Mouse (Mus musculus) adipocyte (in vitro differentiated cells): Measurements from ENCODE around the gene Syce2.

Experiments
- DNase-seq: peaks from one replicate; pipeline ENCODE4 v3.0.0-alpha.2; 2016; ENCODE audit warnings: low spot score

Syce2 gene

DNA sequence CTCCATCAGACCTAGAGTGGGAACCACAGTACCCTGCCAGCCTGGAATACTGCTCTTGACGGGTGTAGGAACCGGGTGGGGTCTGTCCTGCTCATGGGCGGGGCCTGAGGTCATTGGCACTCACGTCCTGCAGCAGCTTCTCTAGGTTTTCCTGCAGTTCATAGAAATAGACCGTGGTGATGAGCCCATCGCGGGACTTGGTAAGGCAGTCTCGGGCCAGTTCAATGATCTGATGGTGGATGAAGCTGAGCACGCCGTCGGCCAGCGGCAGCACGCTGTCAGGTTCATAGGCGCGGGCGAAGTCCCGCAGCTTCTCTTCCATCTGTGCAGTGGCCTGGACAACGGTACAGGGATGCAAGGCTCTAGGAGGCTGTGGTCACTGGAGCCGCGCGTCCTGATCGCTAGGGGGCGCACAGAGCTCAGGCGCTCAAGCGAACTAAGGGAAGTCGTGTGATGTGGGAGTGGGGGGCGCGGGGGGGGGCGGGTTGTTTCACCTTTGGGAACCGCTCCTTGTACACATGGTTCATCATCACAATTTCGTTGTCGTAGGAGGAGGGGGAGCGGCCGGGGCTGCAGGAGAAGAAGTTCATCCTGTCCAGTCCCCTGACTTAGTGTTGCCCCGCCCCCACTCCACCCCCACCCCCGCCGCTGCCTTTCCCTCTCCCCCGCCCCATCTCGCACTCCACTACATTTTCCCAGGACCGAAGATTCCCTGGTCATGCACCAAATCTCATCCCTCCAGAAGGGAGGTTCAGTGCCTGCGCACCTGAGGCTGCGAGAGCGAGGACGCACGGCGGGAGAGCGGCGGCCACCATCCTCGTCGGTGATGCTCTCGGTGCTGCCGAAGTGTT lies 56.8 kb downstream of the Syce2 start:
- peak; percentile 62 for DNase-seq

DNA sequence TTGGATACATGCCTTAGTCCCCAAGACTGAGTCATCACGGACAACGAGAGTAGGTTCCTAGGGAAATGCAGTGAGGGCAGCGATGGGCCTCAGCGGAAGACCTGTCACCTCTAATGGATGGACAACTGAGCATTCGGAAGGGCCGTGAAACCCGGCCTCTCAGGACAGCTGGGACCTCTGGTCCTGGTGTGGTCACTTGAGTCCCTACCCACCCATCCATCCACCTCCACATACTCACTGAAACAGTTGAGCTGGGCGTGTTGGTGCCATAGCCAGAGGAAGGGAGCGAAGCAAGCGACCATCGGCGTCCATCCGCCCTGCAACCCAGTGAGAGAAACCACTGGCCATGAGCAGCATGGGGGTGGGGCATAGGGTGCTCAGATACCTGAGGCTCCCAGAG lies 58.7 kb downstream of the Syce2 start:
- no peak for DNase-seq

DNA sequence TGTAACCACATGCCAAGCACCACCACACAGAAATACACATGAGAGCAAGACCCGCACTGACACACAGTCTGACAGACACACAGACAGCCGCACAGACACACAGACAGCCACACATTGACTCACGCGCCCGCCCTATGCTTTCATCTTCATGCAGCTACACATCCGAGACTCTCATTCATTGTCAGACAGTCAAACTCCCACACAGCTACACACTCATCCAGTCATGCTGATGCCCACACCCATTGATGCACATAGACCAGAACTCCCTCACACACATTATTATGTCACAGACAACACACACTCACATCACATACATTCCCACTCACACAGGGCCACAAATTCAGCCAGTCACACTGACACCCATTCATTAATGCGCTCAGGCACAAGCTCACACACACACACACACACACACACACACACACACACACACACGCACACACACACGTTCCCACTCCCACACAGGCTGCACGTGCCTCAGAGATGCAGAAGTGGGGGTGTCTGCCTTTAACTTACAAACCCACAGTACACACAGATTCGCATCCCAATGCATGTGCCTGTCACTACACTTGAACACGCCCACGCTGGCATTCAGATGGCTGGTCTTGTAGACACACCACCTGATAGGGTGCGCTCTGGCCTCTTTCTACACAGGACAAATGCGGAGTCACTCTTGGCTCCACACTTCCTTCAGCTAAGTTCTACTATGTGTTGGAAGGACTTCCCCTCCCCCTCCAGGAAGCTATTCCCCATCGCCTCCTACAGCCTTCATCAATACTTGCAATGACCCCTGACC lies 62.1 kb downstream of the Syce2 start:
- no peak for DNase-seq

DNA sequence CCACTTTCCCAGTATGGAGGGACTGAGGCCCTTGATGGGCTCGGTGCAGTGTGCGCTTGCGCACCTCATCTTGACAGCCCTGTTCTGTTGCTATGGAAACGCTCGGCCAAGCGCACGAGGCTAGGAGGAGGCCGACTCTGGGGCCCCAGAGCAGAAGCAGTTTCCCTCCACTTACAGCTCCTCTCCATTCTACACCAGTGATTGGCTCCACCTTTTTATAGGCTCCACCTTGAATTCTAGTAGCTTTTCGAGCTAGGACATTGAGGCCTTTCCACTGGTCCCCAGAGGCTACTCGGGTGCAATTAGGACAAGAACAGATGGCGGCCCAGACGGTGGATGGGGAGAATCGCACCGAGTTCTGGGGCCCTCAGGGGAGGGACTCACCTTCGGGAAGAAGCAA lies 62.9 kb downstream of the Syce2 start:
- no peak for DNase-seq

DNA sequence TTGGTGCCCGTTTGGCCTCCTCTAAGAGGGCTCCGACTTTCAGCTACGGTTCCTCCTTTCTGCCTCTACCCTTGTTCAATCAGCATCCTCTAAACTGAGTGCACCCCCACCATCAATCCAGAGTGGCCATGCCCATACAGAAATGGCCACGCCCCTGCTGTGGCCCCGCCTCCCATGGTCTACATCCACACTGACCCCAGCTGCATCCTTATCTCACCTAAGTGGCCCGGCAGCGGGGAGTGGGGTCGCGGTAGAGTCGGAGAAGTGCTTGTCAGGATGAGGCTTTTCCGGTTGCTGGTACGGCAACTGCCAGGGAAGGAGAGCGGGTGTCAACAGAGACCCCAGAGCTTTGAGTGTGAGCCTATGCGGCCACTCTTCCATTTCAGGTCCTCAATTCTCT lies 63.6 kb downstream of the Syce2 start:
- no peak for DNase-seq

DNA sequence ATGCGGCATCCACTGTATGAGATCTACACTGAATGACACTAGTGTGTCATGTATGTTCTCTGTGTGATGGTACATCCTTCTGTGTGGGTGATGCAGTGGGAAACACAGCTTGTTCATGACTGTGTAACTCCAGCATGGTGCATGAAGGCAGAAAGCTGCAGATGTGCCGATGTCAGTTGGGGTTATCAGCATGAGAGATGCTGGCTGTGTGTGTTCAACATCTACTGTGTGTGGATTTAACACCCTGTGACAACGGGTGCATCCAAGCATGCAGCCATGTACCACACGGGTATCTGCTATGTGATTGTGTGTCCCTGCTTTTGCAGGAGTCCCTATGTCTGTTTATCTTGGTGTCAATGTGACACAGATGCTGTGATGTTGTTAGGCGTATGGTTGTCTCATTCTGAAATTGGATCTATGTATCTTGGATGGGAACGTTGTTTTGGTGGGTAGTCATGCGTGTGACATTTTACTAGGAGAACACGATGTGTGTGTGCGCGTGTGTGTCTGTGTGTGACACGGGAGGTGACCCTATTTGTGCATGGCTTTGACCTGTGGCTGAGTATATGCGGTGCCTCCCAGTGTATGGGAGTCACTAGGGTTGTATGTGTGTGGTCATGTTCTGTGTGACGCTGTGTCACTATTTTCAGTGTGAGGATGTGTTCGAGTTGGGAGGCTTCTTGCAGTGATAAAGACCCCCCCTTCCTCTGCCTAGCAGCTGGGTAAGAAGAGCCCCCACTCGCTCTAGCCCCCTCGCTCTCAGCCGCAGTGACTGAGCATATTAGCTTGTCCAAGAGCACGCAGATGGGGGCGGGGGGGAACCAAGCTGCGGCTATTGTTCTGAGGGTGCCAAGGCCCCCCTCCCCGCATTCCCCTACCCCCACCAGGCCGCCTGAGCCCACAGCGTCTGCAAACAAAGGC lies 64.4 kb downstream of the Syce2 start:
- DNase-seq = no peak

DNA sequence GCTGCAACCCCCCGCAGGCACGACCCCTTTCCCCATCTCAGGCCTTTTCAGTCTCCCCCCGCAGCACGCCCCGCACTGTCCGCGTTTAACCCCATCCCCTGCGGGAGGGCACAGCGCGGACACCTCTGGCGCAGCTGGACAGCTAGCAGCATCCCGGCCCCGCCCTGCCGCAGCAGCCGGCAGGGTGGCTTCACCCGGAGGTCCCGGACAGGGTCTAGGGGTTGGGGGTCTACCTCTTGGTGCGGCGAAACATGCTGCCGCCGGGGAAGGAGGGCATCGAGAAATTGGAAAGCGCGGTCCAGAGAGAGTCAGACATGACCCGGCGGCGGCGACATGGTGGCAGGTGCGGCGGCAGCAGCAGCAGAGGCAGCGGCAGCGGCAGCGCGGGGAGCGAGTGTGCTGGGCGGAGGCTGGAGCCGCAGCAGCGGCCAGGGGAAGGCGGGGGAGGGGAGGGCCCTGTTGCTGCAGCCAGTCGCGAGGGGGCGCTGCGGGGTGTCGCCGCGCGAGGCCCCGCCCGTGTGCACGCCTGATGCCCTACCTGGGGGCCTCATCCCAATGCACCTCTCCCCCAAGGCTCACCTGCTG lies 65.1 kb downstream of the Syce2 start, which contains the start of gene Mast1:
TSS of gene Mast1 (minus strand) at position 398 of the 585 bp plus-strand sequence.
- DNase-seq = no peak
